Mouse (Mus musculus) kidney, postnatal 25 days (tissue): Measurements from ENCODE around the gene 5430402E10Rik.
"Not testable (repeated sequence)": the region's sequence is repeated elsewhere in the genome, so short reads cannot be mapped to it uniquely, and the experiment has no call there.

Experiments used
- DNase-seq, 2 experiments: peaks; one replicate each; pipeline ENCODE4 v3.0.0; 2021; ENCODE audit warnings: mixed read lengths in 2 of 2

Gene 5430402E10Rik

DNA sequence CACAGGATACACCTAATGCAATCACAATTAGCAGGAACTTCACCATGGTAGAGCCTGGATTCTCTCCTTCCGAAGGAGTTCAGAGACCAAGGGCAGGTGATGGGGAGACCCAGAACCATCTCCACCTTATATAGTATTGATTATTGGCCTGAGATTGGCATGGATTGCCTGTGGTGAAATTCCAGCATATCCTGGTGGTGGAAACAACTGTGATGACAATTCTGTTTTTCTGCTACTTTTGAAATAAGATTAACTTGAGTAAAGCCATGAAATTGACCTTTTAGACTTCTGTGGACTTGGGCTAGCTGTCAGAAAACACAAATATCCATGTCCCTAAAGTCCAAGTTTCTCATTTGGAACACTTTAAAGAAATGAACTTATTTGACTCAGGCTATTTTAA lies at the start of gene 5430402E10Rik:
Gene 5430402E10Rik, minus strand, starts transcription at position 101 of the 400 bp plus-strand sequence.
- DNase-seq = not testable (repeated sequence)

GRCm38 (mm10) chrX:77880033-77880432 lies 44.8 kb downstream of the 5430402E10Rik start:
- DNase-seq = peak in 1 of 2 experiments; percentile 5
